Mouse (Mus musculus): ENCODE measurements at regions not wholly inside any gene's neighbourhood (a gene's known extent, or its start where the extent isn't known, plus 50 kb on each side); places are given as distances from the start of the nearest gene placed in this dataset.

GRCm38 (mm10) chr14:120626223-120626935 is 148.1 kb downstream of the Rap2a start:
- TF ChIP-seq MAFK (IDR thresholded peaks at IDR 0.05; ENCODE audit: insufficient read depth, low read depth, low read length) (no peak), HCFC1 (IDR thresholded peaks at IDR 0.05; ENCODE audit: borderline replicate concordance, insufficient read depth, low read length) (no peak), CHD2 (IDR thresholded peaks at IDR 0.05; ENCODE audit: low read depth, low read length) (no peak), ZNF384 (IDR thresholded peaks at IDR 0.05; ENCODE audit: low read depth, low read length) (no peak), ZC3H11A (IDR thresholded peaks at IDR 0.05; ENCODE audit: borderline replicate concordance, low read depth, low read length) (no peak)
